Mouse (Mus musculus) liver, embryonic 14.5 days (tissue): ENCODE measurements around the gene 4933428G20Rik. TPM values are rescaled to one million over a fixed set of nuclear protein-coding genes. Genes with fewer than 3 reads are reported as not detected.

Experiments
- ATAC-seq: fragments of 200-750 bp; cut with Nextera tagmentation; 2 replicates; pipeline ENCODE4 v1.8.0; 2017; ENCODE audit warnings: moderate number of reproducible peaks, mild to moderate bottlenecking, moderate library complexity; ENCODE audit not compliant: insufficient read depth
- DNase-seq, 3 experiments: peaks; one replicate each; pipeline ENCODE4 v3.0.0-alpha.2; 2012 to 2013; ENCODE audit warnings: low read depth in 3 of 3, low spot score in 3 of 3
- H3K27ac ChIP-seq: fragments of 300-500 bp; sonication (generic); 2 replicates; pipeline ENCODE4 v1.5.1; 2014; ENCODE audit warnings: moderate library complexity, mild to moderate bottlenecking, control low read depth, inconsistent platforms
- H3K27me3 ChIP-seq: fragments of 300-500 bp; sonication (generic); 2 replicates; pipeline ENCODE4 v1.6.1; 2014; ENCODE audit warnings: mild to moderate bottlenecking, low read length, moderate library complexity; ENCODE audit not compliant: control insufficient read depth, insufficient read depth
- H3K36me3 ChIP-seq: fragments of 300-500 bp; sonication (generic); replicated peaks from 2 replicates; pipeline ENCODE4 v1.6.1; 2014; ENCODE audit warnings: low read depth; ENCODE audit not compliant: control insufficient read depth, insufficient read depth
- H3K4me1 ChIP-seq, 2 experiments: fragments of 200-500 bp in 1 of 2; fragments of 300-500 bp in 1 of 2; sonication (generic) in 1 of 2; replicated peaks; 2 replicates each; pipeline ENCODE4 v1.6.1; 2012 to 2014; ENCODE audit warnings: antibody characterized with exemption in 1 of 2, inconsistent platforms in 1 of 2, low read length in 1 of 2; ENCODE audit not compliant: control insufficient read depth in 2 of 2, insufficient read depth in 2 of 2
- H3K4me2 ChIP-seq: fragments of 300-500 bp; sonication (generic); 2 replicates; pipeline ENCODE4 v1.6.1; 2014; ENCODE audit warnings: low read depth, mild to moderate bottlenecking, control low read depth, moderate library complexity
- H3K4me3 ChIP-seq, 2 experiments: fragments of 200-500 bp in 1 of 2; fragments of 300-500 bp in 1 of 2; sonication (generic) in 1 of 2; 2 replicates each; pipeline ENCODE4 v1.5.1; 2012 to 2014; ENCODE audit warnings: low read depth in 2 of 2, low read length in 2 of 2, mild to moderate bottlenecking in 2 of 2, control low read depth in 1 of 2, inconsistent platforms in 1 of 2, moderate library complexity in 1 of 2; ENCODE audit not compliant: insufficient read depth in 1 of 2
- H3K9ac ChIP-seq: fragments of 300-500 bp; sonication (generic); replicated peaks from 2 replicates; pipeline ENCODE4 v1.6.1; 2014; ENCODE audit warnings: mild to moderate bottlenecking, control low read depth, moderate library complexity
- H3K9me3 ChIP-seq: fragments of 300-500 bp; sonication (generic); 2 replicates; pipeline ENCODE4 v1.6.1; 2016; ENCODE audit warnings: low read length, mixed read lengths; ENCODE audit not compliant: control insufficient read depth
- CTCF ChIP-seq: IDR thresholded peaks from 2 replicates; pipeline ENCODE4 v1.5.1; 2016; ENCODE audit warnings: antibody characterized with exemption, low read depth, control low read depth
- EP300 ChIP-seq: IDR thresholded peaks from 2 replicates; pipeline ENCODE4 v1.6.1; 2016; ENCODE audit warnings: antibody characterized with exemption, low read depth
- WGBS: fragments of 180-500 bp; shearing (Covaris S2); extraction: QIAGEN DNeasy Blood & Tissue Kit; methylation state at CpG from one replicate; pipeline ENCODE4 v1.1.7; 2014; ENCODE audit not compliant: insufficient replicate concordance; 5-methylcytosine and 5-hydroxymethylcytosine counted together
- polyA plus RNA-seq, 2 experiments: library from polyadenylated mRNA; depleted of rRNA in 1 of 2; stranded (reverse) in 1 of 2; unstranded in 1 of 2; fragments of >200 nt; fragmentation: Nextera tagmentation in 1 of 2; extraction: Ambion mirVana in 1 of 2; gene quantifications; 2 replicates each; pipeline versions ENCODE4 v1.2.1 to v1.2.3; 2012 to 2014

The 4933428G20Rik gene
- polyA plus RNA-seq, 2 experiments = 0.02 TPM; not detected in 1

GRCm38 (mm10) chr11:97509715-97510485, 9.8 kb upstream of the 4933428G20Rik start:
- Histone ChIP-seq H3K4me1 (peaks cover 2 to 12% of the 10 kb centered on the region in 2 experiments; a peak in 3 of 4 replicates), H3K9me3 (no peaks in the 10 kb centered on the region), H3K27ac (no peak overlapping the region), H3K27me3 (no peaks in the 10 kb centered on the region), H3K36me3 (no peaks in the 10 kb centered on the region), H3K4me2 (no peak overlapping the region), H3K9ac (no peak overlapping the region), H3K4me3 (no peak overlapping the region)
- ATAC-seq = no peak
- DNase-seq = no peak
- 61% methylated on average over 24 of the region's 24 CpGs for whole genome bisulfite sequencing
- TF ChIP-seq EP300 = no peak
- no peak for TF ChIP-seq CTCF

GRCm38 (mm10) chr11:97509058-97509457, 8.9 kb upstream of the 4933428G20Rik start:
- ATAC-seq (no peak), DNase-seq (no peak)
- Histone ChIP-seq H3K4me2 (no peak overlapping the region), H3K4me1 (peaks cover 2 to 12% of the 10 kb centered on the region in 2 experiments; a peak in 3 of 4 replicates), H3K27ac (no peak overlapping the region), H3K27me3 (no peaks in the 10 kb centered on the region), H3K36me3 (no peaks in the 10 kb centered on the region), H3K4me3 (no peak overlapping the region), H3K9me3 (no peaks in the 10 kb centered on the region), H3K9ac (no peak overlapping the region)
- WGBS = 31% methylated on average over 5 of the region's 5 CpGs
- TF ChIP-seq EP300 = no peak
- no peak for TF ChIP-seq CTCF

- H3K4me3 ChIP-seq = no peak overlapping the region
- TF ChIP-seq EP300 (no peak), CTCF (no peak)
- H3K4me2 ChIP-seq = no peak overlapping the region
- H3K9me3 ChIP-seq = no peaks in the 10 kb centered on the region
- H3K27ac ChIP-seq = no peak overlapping the region
- 39% methylated on average over 3 of the region's 3 CpGs for WGBS
- peaks cover 2 to 12% of the 10 kb centered on the region in 2 experiments; a peak in 3 of 4 replicates for H3K4me1 ChIP-seq
- DNase-seq (no peak), ATAC-seq (no peak)
- no peaks in the 10 kb centered on the region for H3K36me3 ChIP-seq
- no peak overlapping the region for H3K9ac ChIP-seq
- H3K27me3 ChIP-seq = no peaks in the 10 kb centered on the region
These were observed 8.1 kb upstream of the 4933428G20Rik start for GRCm38 (mm10) chr11:97508198-97508597.

- H3K36me3 ChIP-seq = no peaks in the 10 kb centered on the region; the same call in 1 of the 2 replicates
- no peak for DNase-seq
- H3K4me1 ChIP-seq = no peaks in the 10 kb centered on the region
- TF ChIP-seq EP300 (no peak), CTCF (no peak)
- H3K9ac ChIP-seq = no peak overlapping the region
- 45% methylated on average over 8 of the region's 8 CpGs for WGBS
- no peak for ATAC-seq
- no peaks in the 10 kb centered on the region for H3K27me3 ChIP-seq
- H3K27ac ChIP-seq = no peak overlapping the region
- H3K4me2 ChIP-seq = no peak overlapping the region
- no peak overlapping the region for H3K4me3 ChIP-seq
- no peaks in the 10 kb centered on the region for H3K9me3 ChIP-seq
These were observed 6.2 kb upstream of the 4933428G20Rik start for GRCm38 (mm10) chr11:97506331-97506730.

- no peaks in the 10 kb centered on the region for H3K27me3 ChIP-seq
- ATAC-seq = no peak
- no peak overlapping the region for H3K9ac ChIP-seq
- no peaks in the 10 kb centered on the region for H3K9me3 ChIP-seq
- no peaks in the 10 kb centered on the region for H3K4me1 ChIP-seq
- peaks cover 3% of the 10 kb centered on the region; the same call in 1 of the 2 replicates for H3K36me3 ChIP-seq
- H3K4me2 ChIP-seq = no peak overlapping the region
- DNase-seq = no peak
- 57% methylated on average over 4 of the region's 4 CpGs for WGBS
- no peak overlapping the region for H3K4me3 ChIP-seq
- no peak for TF ChIP-seq EP300
- TF ChIP-seq CTCF = no peak
- no peak overlapping the region for H3K27ac ChIP-seq
These were observed 5.6 kb upstream of the 4933428G20Rik start for GRCm38 (mm10) chr11:97505784-97506183.
